Mouse (Mus musculus) MEL (cell line): ENCODE data around the gene Plekhj1. TPM values are rescaled to one million over a fixed set of nuclear protein-coding genes. Genes with fewer than 3 reads are reported as not detected.
A peak's percentile ranks its signal among the peaks of the same experiment; 100 is the strongest.

Source experiments
- DNase-seq: peaks from one replicate; pipeline ENCODE4 v3.0.0; 2011; ENCODE audit warnings: low read depth, low spot score
- H3K27ac ChIP-seq: 2 replicates; pipeline ENCODE4 v1.5.1; 2012; ENCODE audit warnings: low read depth, mild to moderate bottlenecking, control low read depth, low read length, moderate library complexity; ENCODE audit not compliant: control insufficient read depth
- H3K27me3 ChIP-seq, 2 experiments: fragments of 150-350 bp in 1 of 2; sonication (generic) in 1 of 2; 2 replicates each; pipeline ENCODE4 v1.6.1; 2012; ENCODE audit warnings: low read length in 2 of 2, mild to moderate bottlenecking in 2 of 2, improper control_type of control experiment in 1 of 2, moderate library complexity in 1 of 2; ENCODE audit not compliant: insufficient read depth in 2 of 2, control insufficient read depth in 1 of 2
- H3K36me3 ChIP-seq, 2 experiments: 2 replicates each; pipeline ENCODE4 v1.6.1; 2012 to 2014; ENCODE audit warnings: low read length in 2 of 2, improper control_type of control experiment in 1 of 2, inconsistent platforms in 1 of 2, mild to moderate bottlenecking in 1 of 2; ENCODE audit not compliant: insufficient read depth in 2 of 2, control insufficient read depth in 1 of 2
- H3K4me1 ChIP-seq, 2 experiments: fragments of 150-350 bp in 1 of 2; sonication (generic) in 1 of 2; 2 replicates each; pipeline ENCODE4 v1.6.1; 2012; ENCODE audit warnings: low read length in 2 of 2, improper control_type of control experiment in 1 of 2, mild to moderate bottlenecking in 1 of 2; ENCODE audit not compliant: insufficient read depth in 2 of 2, control insufficient read depth in 1 of 2
- H3K4me3 ChIP-seq, 2 experiments: fragments of 150-350 bp in 1 of 2; sonication (generic) in 1 of 2; 2 replicates each; pipeline ENCODE4 v1.5.1; 2012; ENCODE audit warnings: low read depth in 2 of 2, low read length in 2 of 2, mild to moderate bottlenecking in 2 of 2, moderate library complexity in 2 of 2, control low read depth in 1 of 2, improper control_type of control experiment in 1 of 2; ENCODE audit not compliant: control insufficient read depth in 1 of 2, insufficient read depth in 1 of 2
- H3K79me2 ChIP-seq: 2 replicates; pipeline ENCODE4 v1.6.1; 2012; ENCODE audit warnings: mild to moderate bottlenecking, low read length, moderate library complexity; ENCODE audit not compliant: control insufficient read depth, poor library complexity, insufficient read depth
- H3K9ac ChIP-seq: 2 replicates; pipeline ENCODE4 v1.6.1; 2012; ENCODE audit warnings: low read depth, mild to moderate bottlenecking, control low read depth, low read length, moderate library complexity; ENCODE audit not compliant: control insufficient read depth, poor library complexity, severe bottlenecking
- H3K9me3 ChIP-seq: fragments of 150-350 bp; sonication (generic); replicated peaks from 2 replicates; pipeline ENCODE4 v1.6.1; 2012; ENCODE audit warnings: mild to moderate bottlenecking, low read length, improper control_type of control experiment, moderate library complexity; ENCODE audit not compliant: insufficient read depth
- ETS1 ChIP-seq: IDR thresholded peaks from 2 replicates; pipeline ENCODE4 v1.6.1; 2012; ENCODE audit warnings: low read depth, mild to moderate bottlenecking, inconsistent platforms, low read length, improper control_type of control experiment, moderate library complexity
- JUND ChIP-seq: IDR thresholded peaks from 2 replicates; pipeline ENCODE4 v1.6.1; 2011; ENCODE audit warnings: low read depth, mild to moderate bottlenecking, improper control_type of control experiment, low read length
- MAX ChIP-seq: IDR thresholded peaks from 2 replicates; pipeline ENCODE4 v1.6.1; 2011; ENCODE audit warnings: low read length, improper control_type of control experiment
- MXI1 ChIP-seq: IDR thresholded peaks from 2 replicates; pipeline ENCODE4 v1.6.1; 2011; ENCODE audit warnings: mild to moderate bottlenecking, low read depth, low read length, improper control_type of control experiment
- MYC ChIP-seq: IDR thresholded peaks from 2 replicates; pipeline ENCODE4 v1.6.1; 2011; ENCODE audit warnings: low read depth, mild to moderate bottlenecking, low read length, improper control_type of control experiment, moderate library complexity
- NELFE ChIP-seq: IDR thresholded peaks from 2 replicates; pipeline ENCODE4 v1.6.1; 2011; ENCODE audit warnings: low read depth, low read length, improper control_type of control experiment
- NRF1 ChIP-seq: IDR thresholded peaks from 2 replicates; pipeline ENCODE4 v1.6.1; 2014; ENCODE audit warnings: low read depth, mild to moderate bottlenecking, inconsistent platforms, low read length, improper control_type of control experiment, moderate library complexity; ENCODE audit not compliant: poor library complexity, insufficient read depth, severe bottlenecking
- POLR2A ChIP-seq, 2 experiments: IDR thresholded peaks; 2 replicates each; pipeline ENCODE4 v1.6.1; 2011 to 2012; ENCODE audit warnings: low read length in 2 of 2, mild to moderate bottlenecking in 2 of 2, control low read depth in 1 of 2, improper control_type of control experiment in 1 of 2, low read depth in 1 of 2, moderate library complexity in 1 of 2; ENCODE audit not compliant: control insufficient read depth in 1 of 2, insufficient read depth in 1 of 2, poor library complexity in 1 of 2
- TBP ChIP-seq: IDR thresholded peaks from 2 replicates; pipeline ENCODE4 v1.8.0; 2011; ENCODE audit warnings: low read depth, low read length, improper control_type of control experiment
- USF1 ChIP-seq: IDR thresholded peaks from 2 replicates; pipeline ENCODE4 v1.6.1; 2014; ENCODE audit warnings: low read depth, mild to moderate bottlenecking, inconsistent platforms, low read length, improper control_type of control experiment, moderate library complexity
- USF2 ChIP-seq, 2 experiments: IDR thresholded peaks; 2 replicates each; pipeline ENCODE4 v1.6.1; 2011 to 2012; ENCODE audit warnings: improper control_type of control experiment in 2 of 2, low read length in 2 of 2, borderline replicate concordance in 1 of 2, inconsistent platforms in 1 of 2, low read depth in 1 of 2, mild to moderate bottlenecking in 1 of 2; ENCODE audit not compliant: insufficient read depth in 1 of 2
- ZKSCAN1 ChIP-seq: IDR thresholded peaks from 2 replicates; pipeline ENCODE4 v1.6.1; 2012; ENCODE audit warnings: low read depth, mild to moderate bottlenecking, inconsistent platforms, low read length, improper control_type of control experiment, moderate library complexity
- ZMIZ1 ChIP-seq: IDR thresholded peaks from 2 replicates; pipeline ENCODE4 v1.6.1; 2012; ENCODE audit warnings: low read depth, mild to moderate bottlenecking, inconsistent platforms, low read length, improper control_type of control experiment, moderate library complexity
- ZNF384 ChIP-seq: IDR thresholded peaks from 2 replicates; pipeline ENCODE4 v1.6.1; 2012; ENCODE audit warnings: low read depth, mild to moderate bottlenecking, inconsistent platforms, low read length, improper control_type of control experiment
- polyA plus RNA-seq, 2 experiments: library from polyadenylated mRNA; stranded (reverse) in 1 of 2; unstranded in 1 of 2; fragments of >175 nt in 1 of 2; fragments of >200 nt in 1 of 2; gene quantifications; 2 replicates each; pipeline versions ENCODE4 v1.2.1 to v1.2.4; 2012; ENCODE audit warnings: low replicate concordance in 2 of 2, low read depth in 1 of 2; ENCODE audit not compliant: insufficient read length in 2 of 2, insufficient read depth in 1 of 2, missing spikeins in 1 of 2
- total RNA-seq: library from RNA; depleted of rRNA; stranded (reverse); fragments of 300-350 nt; gene quantifications from 2 replicates; pipeline ENCODE4 v1.2.3, GENCODE M21; 2012

The Plekhj1 gene
- total and polyA plus RNA-seq, 3 experiments, result 86.9 to 217 TPM; not detected in 1

GRCm38 (mm10) chr10:80808099-80808984, 9.9 kb upstream of the Plekhj1 start:
- Histone ChIP-seq H3K9ac (no peak overlapping the region), H3K27ac (no peak overlapping the region), H3K9me3 (no peaks in the 10 kb centered on the region), H3K4me3 (no peak overlapping the region), H3K79me2 (no peaks in the 10 kb centered on the region), H3K4me1 (0 out of 4 replicates have a peak, but pooled peaks cover 0 to 5% of the 10 kb centered on the region in 2 experiments), H3K36me3 (no peaks in the 10 kb centered on the region), H3K27me3 (no peaks in the 10 kb centered on the region)
- no peak for TF ChIP-seq USF2 (IDR thresholded peaks at IDR 0.05; ENCODE audit: borderline replicate concordance in 1 of 2, insufficient read depth in 1 of 2, low read depth in 1 of 2, low read length in 2 of 2)
- no peak for DNase-seq

GRCm38 (mm10) chr10:80807057-80807627, 8.7 kb upstream of the Plekhj1 start:
- peak; percentile 67 for DNase-seq
- Histone ChIP-seq H3K27ac (peak overlapping the region; percentile 11; the same call in 1 of the 2 replicates), H3K9ac (peak overlapping the region; percentile 78), H3K4me1 (0 out of 4 replicates have a peak, but pooled peaks cover 0 to 5% of the 10 kb centered on the region in 2 experiments), H3K4me3 (peak overlapping the region; percentile 28 to 55; a peak in 3 of 4 replicates), H3K36me3 (no peaks in the 10 kb centered on the region), H3K27me3 (no peaks in the 10 kb centered on the region), H3K79me2 (no peaks in the 10 kb centered on the region), H3K9me3 (no peaks in the 10 kb centered on the region)
- no peak for TF ChIP-seq ZMIZ1
- no peak for TF ChIP-seq ZNF384
- TF ChIP-seq ZKSCAN1, result no peak
- TF ChIP-seq POLR2A (IDR thresholded peaks at IDR 0.05; ENCODE audit: control insufficient read depth in 1 of 2, insufficient read depth in 1 of 2, low read depth in 1 of 2, low read length in 2 of 2, poor library complexity in 1 of 2), result peak in 1 of 2 experiments; percentile 52; a peak in 1 of 4 replicates
- TF ChIP-seq USF1, result peak; percentile 80
- TF ChIP-seq JUND, result no peak
- no peak for TF ChIP-seq TBP
- peak; percentile 72 for TF ChIP-seq MAX
- peak; percentile 35; the same call in 1 of the 2 replicates for TF ChIP-seq NELFE
- TF ChIP-seq MXI1, result peak; percentile 27; the same call in 1 of the 2 replicates
- TF ChIP-seq ETS1, result no peak
- TF ChIP-seq NRF1, result peak; percentile 75
- 0 out of 2 replicates have a peak, but pooled peaks have one; percentile 26 for TF ChIP-seq MYC
